Mouse (Mus musculus): ENCODE results near the gene Tmem215. TPM values are rescaled to one million over a fixed set of nuclear protein-coding genes. Genes with fewer than 3 reads are reported as not detected.

Tmem215 gene
- polyA plus RNA-seq, 1 experiment from 2014 or later: 0.80 TPM

GRCm38 (mm10) chr4:40509534-40509933 lies 37.6 kb downstream of the Tmem215 start:
- Histone ChIP-seq H3K4me1 (ENCODE audit: insufficient read depth) (no peaks in the 10 kb centered on the region), H3K9me3 (ENCODE audit: low read depth, low read length) (no peaks in the 10 kb centered on the region), H3K36me3 (ENCODE audit: insufficient read depth) (no peaks in the 10 kb centered on the region), H3K9ac (no peak overlapping the region), H3K27ac (ENCODE audit: low read depth) (no peak overlapping the region), H3K4me3 (ENCODE audit: low read depth, low read length) (no peak overlapping the region), H3K27me3 (ENCODE audit: insufficient read depth, low read length) (no peaks in the 10 kb centered on the region), H3K4me2 (no peak overlapping the region)
- DNase-seq: no peak
- 58% methylated on average over 16 of the region's 16 CpGs for WGBS
- no peak for TF ChIP-seq CTCF (IDR thresholded peaks at IDR 0.05; ENCODE audit: low read depth)
- ATAC-seq (ENCODE audit: insufficient read depth): no peak

- DNase-seq (no peak), ATAC-seq (ENCODE audit: insufficient read depth) (no peak)
- Histone ChIP-seq H3K9me3 (ENCODE audit: low read depth, low read length) (no peaks in the 10 kb centered on the region), H3K36me3 (ENCODE audit: insufficient read depth) (no peaks in the 10 kb centered on the region), H3K9ac (no peak overlapping the region), H3K4me1 (ENCODE audit: insufficient read depth) (no peaks in the 10 kb centered on the region), H3K27me3 (ENCODE audit: insufficient read depth, low read length) (no peaks in the 10 kb centered on the region), H3K27ac (ENCODE audit: low read depth) (no peak overlapping the region), H3K4me2 (no peak overlapping the region), H3K4me3 (ENCODE audit: low read depth, low read length) (no peak overlapping the region)
- 79% methylated on average over 2 of the region's 2 CpGs for WGBS
- no peak for TF ChIP-seq CTCF (IDR thresholded peaks at IDR 0.05; ENCODE audit: low read depth)
These were observed 41.3 kb downstream of the Tmem215 start for GRCm38 (mm10) chr4:40513235-40513634.

- Histone ChIP-seq H3K9me3 (ENCODE audit: low read depth, low read length) (no peaks in the 10 kb centered on the region; the same call in 1 of the 2 replicates), H3K36me3 (ENCODE audit: insufficient read depth) (no peaks in the 10 kb centered on the region), H3K27ac (ENCODE audit: low read depth) (no peak overlapping the region), H3K4me1 (ENCODE audit: insufficient read depth) (no peaks in the 10 kb centered on the region), H3K4me2 (no peak overlapping the region), H3K27me3 (ENCODE audit: insufficient read depth, low read length) (no peaks in the 10 kb centered on the region), H3K9ac (no peak overlapping the region), H3K4me3 (ENCODE audit: low read depth, low read length) (no peak overlapping the region)
- 90% methylated on average over 14 of the region's 14 CpGs for WGBS
- ATAC-seq (ENCODE audit: insufficient read depth): no peak
- TF ChIP-seq CTCF (IDR thresholded peaks at IDR 0.05; ENCODE audit: low read depth): no peak
- DNase-seq: no peak
These were observed 46.8 kb downstream of the Tmem215 start for GRCm38 (mm10) chr4:40518545-40519324.

Other genes starting within 250 kb of the Tmem215 start
- 7.6 and 9.2 TPM in 2 replicates for gene Ddx58, start 232.4 kb upstream of the Tmem215 start, polyA plus RNA-seq (2014; fragmentation: Nextera tagmentation; extraction: Ambion mirVana)
- 24.0 and 32.4 TPM in 2 replicates for gene Smim27, start 202.6 kb upstream of the Tmem215 start, polyA plus RNA-seq (2014; fragmentation: Nextera tagmentation; extraction: Ambion mirVana)
- gene Topors, start 202.3 kb upstream of the Tmem215 start, polyA plus RNA-seq (2014; fragmentation: Nextera tagmentation; extraction: Ambion mirVana): 49.3 and 50.6 TPM in 2 replicates
- gene Ndufb6, start 192.8 kb upstream of the Tmem215 start, polyA plus RNA-seq (2014; fragmentation: Nextera tagmentation; extraction: Ambion mirVana): 284 and 295 TPM in 2 replicates
- 28.3 and 29.1 TPM in 2 replicates for gene Aptx, start 231.0 kb downstream of the Tmem215 start, polyA plus RNA-seq (2014; fragmentation: Nextera tagmentation; extraction: Ambion mirVana)
- 386 and 393 TPM in 2 replicates for gene Dnaja1, start 250.0 kb downstream of the Tmem215 start, polyA plus RNA-seq (2014; fragmentation: Nextera tagmentation; extraction: Ambion mirVana)

Measured in lung, embryonic 14.5 days (tissue).